Mouse (Mus musculus): Measurements from ENCODE around the gene Hoxa5.

DNA sequence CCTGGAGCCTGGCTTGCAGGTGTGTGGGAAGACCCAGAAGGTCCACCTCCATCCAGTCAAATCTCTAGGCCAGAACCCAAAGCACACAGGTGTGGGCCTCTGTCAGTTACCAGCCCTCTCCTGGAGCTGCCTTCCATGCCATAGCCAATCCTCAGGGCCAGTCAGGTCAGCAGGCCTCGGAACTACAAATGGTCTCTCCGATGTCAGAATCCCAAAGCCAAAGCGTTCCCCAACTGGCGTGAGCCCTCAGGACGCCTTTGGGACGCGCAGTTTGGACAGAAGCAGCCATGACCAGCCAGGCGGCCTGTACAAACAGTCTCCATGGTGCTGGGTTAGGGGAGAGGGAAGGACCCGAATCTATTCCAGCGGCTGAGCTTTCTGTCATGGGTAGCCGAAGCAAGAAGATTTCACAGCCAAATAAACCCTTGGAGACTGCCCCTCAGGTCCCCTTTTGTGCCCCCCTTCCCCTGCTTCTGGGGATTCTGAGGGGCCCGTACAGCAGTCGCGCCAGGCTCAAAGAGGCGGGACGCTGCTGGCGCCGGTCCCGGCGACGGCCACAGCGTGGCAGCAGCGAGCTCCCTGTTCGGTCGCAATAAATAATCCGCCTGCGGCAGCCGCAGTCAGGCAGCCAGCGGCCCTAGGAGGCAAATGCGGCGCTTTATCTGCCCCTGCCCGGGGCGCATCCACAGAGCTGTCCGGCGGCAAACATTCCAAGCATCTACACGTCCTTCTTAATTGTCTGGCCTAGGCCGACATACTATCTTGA is 7.0 kb upstream of the Hoxa5 start:
- TF ChIP-seq NRF1 (IDR thresholded peaks at IDR 0.05; ENCODE audit: low read depth, low read length) (0 out of 2 replicates have a peak, but pooled peaks have one; percentile 27), ELF1 (IDR thresholded peaks at IDR 0.05; ENCODE audit: low read depth, low read length) (0 out of 2 replicates have a peak, but pooled peaks have one; percentile 11), CTCF (conservative IDR thresholded peaks at IDR 0.05 in 1 of 2, IDR thresholded peaks at IDR 0.05 in 1 of 2; ENCODE audit: low read depth in 2 of 2, low read length in 2 of 2) (peak in 1 of 2 experiments; percentile 76; a peak in 3 of 4 replicates), HCFC1 (IDR thresholded peaks at IDR 0.05; ENCODE audit: low read depth, low read length) (peak; percentile 17; the same call in 1 of the 2 replicates), SMC3 (IDR thresholded peaks at IDR 0.05; ENCODE audit: low read depth, low read length) (peak; percentile 60), ETS1 (conservative IDR thresholded peaks at IDR 0.05; ENCODE audit: low read depth, low read length) (no peak), KAT2A (IDR thresholded peaks at IDR 0.05; ENCODE audit: insufficient replicate concordance, low read length) (no peak), USF1 (IDR thresholded peaks at IDR 0.05; ENCODE audit: low read depth, low read length) (no peak), EP300 (IDR thresholded peaks at IDR 0.05; ENCODE audit: low read length) (no peak), ZC3H11A (IDR thresholded peaks at IDR 0.05; ENCODE audit: low read depth, low read length) (no peak)
